Mouse (Mus musculus) embryo, embryonic 10.5 days (tissue): Measurements from ENCODE around the gene Lhx1.

Source experiments
- DNase-seq: peaks from one replicate; pipeline ENCODE4 v3.0.0-alpha.2; 2015; ENCODE audit warnings: low spot score

Lhx1 gene

GRCm38 (mm10) chr11:84525421-84526274, at the start of gene Lhx1:
Gene Lhx1, minus strand, starts transcription at chr11:84525535.
- DNase-seq = peak; percentile 89

DNA sequence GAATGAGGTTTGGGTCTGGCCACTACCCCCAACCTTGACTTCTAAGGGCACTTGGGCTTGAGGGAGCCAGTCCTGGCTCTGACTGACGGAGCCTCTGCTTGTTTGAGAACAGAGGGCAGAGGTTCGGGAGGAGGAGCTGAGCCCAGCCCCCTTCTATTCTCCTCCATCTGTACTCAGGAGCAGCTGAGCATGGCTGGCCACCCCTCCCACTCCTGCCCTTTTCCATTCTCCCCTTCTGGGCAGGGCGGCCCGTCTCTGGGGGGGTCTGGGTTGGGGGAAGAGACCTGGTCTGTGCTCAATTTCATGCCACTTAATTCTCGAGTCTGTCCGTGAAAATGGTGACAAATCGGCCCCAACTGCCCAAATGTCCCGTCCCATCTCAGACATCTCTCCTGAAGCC, 49.5 kb upstream of the Lhx1 start:
- peak; percentile 44 for DNase-seq

- no peak for DNase-seq
Observed at GRCm38 (mm10) chr11:84573637-84574036, 48.3 kb upstream of the Lhx1 start.

DNA sequence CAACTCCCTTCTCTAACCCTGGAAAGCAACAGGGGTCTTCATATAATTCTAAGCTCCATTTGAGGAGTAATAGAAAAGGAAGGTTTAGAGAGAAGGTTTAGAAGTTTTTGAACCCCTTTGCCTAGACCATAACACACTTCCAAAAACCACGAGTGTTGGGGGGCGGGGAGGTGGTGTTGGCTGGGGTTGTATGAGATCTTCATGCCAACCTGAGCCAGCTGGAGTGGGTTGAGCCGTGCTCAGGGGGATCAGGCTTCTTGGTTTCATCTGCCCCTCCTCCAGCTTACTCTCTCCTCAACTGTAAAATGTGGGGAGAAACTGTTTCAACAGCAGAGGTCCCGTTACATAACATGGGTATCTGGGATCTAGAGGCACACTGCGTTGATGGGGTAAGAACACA, 45.5 kb upstream of the Lhx1 start:
- DNase-seq = no peak

GRCm38 (mm10) chr11:84570392-84570791, 45.1 kb upstream of the Lhx1 start:
- peak; percentile 33 for DNase-seq

DNA sequence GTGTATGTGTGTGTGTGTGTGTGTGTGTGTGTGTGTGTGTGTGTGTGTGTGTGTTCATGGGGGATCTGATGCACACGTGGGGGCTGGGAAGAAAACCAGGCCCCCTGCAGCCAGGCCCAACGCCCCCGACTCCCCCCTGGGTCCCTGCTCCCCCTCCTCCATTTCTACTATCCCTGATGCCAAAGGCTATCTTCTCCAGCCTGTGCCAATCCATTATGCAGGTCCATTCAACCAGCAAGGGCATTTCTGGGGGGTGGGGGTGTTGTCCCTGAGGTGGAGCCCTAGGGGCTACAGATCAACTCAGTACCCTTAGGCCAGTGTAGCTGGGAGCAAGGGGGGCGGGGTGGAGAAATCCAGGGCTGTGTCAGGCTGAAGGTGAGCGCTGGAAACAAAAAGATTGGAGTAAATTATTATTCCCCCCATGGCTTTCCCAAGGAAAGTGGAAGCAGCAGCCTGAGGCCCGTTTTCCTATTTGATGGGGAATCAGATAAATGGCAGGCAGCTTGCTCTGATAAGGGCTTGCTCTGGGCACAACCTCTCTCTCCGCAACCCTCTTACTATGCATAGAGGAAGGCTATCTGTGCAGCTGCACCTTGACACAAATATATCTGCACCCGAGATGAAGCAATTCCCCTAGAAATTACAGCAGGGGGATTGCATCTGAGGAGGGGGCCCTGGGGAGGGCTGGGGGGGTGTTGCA, 43.9 kb upstream of the Lhx1 start:
- no peak for DNase-seq

- DNase-seq = peak; percentile 47
Observed at GRCm38 (mm10) chr11:84568482-84568881, 43.1 kb upstream of the Lhx1 start.

DNA sequence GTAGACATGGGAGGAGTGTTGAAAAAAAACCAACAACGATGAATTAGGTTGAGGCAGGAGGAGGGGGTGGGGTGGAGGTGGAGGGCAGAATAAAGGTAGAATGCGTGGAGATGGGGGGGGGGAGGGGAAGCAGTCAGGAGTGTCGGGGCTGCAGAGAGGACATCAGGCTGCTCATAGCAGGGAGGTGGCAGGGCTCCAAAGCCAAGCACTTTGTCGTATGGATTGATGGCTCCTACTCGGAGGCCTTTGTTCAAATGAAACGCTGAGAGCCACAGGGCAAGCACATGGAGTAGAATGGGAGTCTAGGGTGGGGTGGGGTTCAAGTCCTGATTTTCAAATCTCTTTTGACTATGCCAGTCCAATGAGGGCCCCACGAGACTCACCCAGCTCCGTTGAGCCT, 41.4 kb upstream of the Lhx1 start:
- no peak for DNase-seq

DNA sequence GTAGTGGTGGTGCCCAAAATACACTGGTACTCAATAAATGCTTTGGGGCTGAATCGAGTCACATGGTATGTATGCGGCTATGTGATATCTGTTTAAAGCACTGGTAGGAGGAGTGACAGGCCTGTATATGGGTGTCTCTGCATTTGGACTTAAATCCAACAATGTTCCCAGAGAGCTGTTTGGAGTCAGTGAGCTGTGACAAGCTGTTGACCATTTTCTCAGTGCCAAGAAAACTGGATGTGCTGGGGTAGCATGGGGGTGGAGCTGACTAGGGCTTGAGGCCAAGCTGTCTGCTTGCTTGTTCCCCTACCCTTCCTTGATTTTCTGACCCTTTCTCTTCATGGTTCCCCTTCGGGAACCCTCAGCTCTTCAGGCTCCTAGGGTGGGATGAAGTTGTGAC, 39.9 kb upstream of the Lhx1 start:
- DNase-seq = no peak

- peak; percentile 51 for DNase-seq
Observed at GRCm38 (mm10) chr11:84563360-84563759, 38.0 kb upstream of the Lhx1 start.

- peak; percentile 46 for DNase-seq
Observed at GRCm38 (mm10) chr11:84562758-84563347, 37.5 kb upstream of the Lhx1 start.

- DNase-seq = no peak
Observed at GRCm38 (mm10) chr11:84561546-84561945, 36.2 kb upstream of the Lhx1 start.

DNA sequence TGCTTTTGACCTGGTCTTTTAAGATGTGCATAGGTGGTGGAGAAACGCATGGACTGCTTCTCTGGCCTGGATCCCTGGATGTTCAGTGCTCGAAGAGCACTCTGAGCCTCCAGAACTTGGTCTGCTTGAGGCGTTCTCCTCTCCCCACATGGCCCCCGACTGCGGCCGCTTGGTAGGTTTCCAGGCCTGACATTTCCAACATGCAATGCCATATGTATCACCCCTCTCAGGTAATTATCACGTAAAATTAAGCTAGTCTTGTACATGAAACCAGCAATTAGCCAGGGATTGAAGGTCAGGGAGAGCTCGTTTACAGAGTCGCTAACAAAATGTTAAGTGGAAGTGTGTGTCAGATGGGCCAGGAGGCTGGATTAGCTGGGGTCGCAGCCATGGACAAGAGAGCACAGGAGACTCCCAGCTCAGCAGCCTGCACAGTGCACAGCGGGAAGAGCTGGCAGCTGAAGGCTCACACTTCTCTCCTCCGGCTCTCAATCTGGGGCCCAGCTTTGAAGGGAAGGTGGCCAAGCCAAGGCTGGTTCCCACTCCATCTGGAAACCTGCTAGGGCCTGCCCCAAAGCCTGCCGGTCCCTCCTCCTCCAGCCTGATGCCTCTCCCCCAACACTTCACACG, 28.6 kb upstream of the Lhx1 start:
- DNase-seq = no peak

- no peak for DNase-seq
Observed at GRCm38 (mm10) chr11:84551296-84551695, 26.0 kb upstream of the Lhx1 start.

DNA sequence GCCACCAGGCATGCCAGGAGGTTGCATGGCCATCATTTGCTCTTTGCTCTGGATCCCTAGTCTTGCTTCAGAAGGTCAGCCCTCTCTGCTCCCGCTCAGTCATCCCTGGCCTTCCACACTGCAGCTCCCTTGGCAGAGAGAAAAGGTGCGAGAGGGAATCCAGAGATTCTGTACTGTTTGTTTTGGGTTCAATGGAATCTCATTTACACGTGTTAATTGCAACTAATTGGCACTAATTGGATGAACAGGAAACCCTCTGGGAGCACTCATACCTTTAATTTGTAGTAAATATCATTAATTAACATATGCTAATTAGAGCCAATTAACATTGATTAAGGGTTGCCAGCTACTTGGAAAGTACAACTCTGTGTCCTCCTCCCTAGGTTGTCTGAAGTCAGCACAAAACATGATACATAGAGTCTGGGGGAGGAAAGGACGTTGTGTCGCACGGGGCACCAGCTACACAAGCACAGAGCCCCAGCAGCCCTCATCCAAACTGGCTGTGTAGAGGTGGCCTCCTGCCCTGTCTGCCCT, 24.0 kb upstream of the Lhx1 start:
- DNase-seq = no peak

GRCm38 (mm10) chr11:84548293-84548692, 23.0 kb upstream of the Lhx1 start:
- no peak for DNase-seq

DNA sequence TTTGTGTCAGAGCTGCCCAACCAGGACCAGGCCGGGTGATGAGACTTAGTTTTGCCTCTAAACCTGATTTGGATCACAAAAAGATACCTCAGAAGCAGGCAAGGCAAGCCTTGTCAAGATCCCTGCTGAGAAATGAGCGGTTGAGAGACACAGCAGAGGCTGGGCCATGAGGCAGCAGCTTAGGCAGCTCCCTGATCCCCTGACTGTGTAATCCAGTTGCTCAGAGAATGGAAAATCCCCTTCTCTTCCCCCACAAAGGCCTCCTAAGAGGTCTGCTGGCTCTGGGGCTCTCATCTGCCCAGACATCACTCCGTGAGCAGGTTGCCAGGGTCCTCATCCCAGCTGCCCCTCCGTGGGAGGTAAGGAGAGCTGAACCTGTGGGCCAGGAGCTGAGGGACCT, 14.6 kb upstream of the Lhx1 start:
- DNase-seq = no peak

GRCm38 (mm10) chr11:84529797-84530703, 4.7 kb upstream of the Lhx1 start:
- DNase-seq = peak; percentile 26

GRCm38 (mm10) chr11:84529143-84529755, 3.9 kb upstream of the Lhx1 start:
- peak; percentile 32 for DNase-seq

DNA sequence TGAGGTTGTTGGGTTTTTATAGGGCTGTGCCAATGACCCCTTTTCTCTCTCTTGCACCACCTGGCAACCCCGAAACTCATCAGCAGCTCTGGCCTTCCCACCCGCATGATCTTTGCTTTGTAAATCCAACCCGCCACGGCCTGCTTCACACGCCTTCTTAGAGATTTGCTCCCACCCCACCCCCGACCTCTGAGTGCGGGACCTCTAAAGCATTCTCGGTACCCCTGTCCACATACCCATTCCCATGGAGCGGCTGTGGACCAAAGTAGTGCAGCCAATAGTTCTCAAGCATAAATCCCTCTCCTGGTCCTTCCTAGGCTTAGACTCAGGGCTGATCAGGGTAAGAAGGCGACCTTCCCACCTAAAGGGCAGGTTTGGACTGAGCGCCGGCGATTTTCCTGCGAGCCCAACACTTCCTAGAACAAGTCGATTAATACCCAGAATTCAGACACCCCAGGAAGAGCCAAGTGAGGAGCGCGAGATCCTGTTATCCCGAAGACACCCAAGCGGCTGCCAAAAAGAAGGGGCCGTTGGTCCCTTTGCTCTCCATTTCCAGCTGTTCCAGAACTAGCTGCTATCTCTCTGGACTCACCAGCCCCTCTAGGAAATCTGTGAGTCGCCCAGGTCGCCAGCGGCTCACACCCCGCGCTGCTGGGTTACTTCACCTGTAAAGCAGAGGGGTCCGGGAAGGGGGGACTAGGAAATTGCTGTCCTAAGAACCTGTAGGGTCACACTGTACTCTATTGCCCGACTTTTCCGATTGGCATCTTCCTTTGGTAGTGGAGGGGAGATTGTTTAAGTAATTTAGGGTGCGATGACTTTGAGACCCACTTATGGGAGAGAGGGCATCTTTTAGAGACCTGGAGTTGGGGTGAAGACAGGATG, 1.9 kb upstream of the Lhx1 start:
- peak; percentile 36 for DNase-seq
